Mouse (Mus musculus) hindbrain, embryonic 15.5 days (tissue): ENCODE results near the gene Stard5. TPM values are rescaled to one million over a fixed set of nuclear protein-coding genes. Genes with fewer than 3 reads are reported as not detected.

Source experiments
- ATAC-seq: fragments of 200-750 bp; cut with Nextera tagmentation; 2 replicates; pipeline ENCODE4 v1.8.0; 2017; ENCODE audit warnings: low read depth, moderate number of reproducible peaks, moderate TSS enrichment; ENCODE audit not compliant: low FRiP score
- H3K27ac ChIP-seq: fragments of 300-500 bp; sonication (generic); replicated peaks from 2 replicates; pipeline ENCODE4 v1.5.1; 2015; ENCODE audit warnings: mild to moderate bottlenecking, inconsistent platforms
- H3K27me3 ChIP-seq: fragments of 300-500 bp; sonication (generic); 2 replicates; pipeline ENCODE4 v1.6.1; 2015; ENCODE audit warnings: control low read depth, inconsistent platforms
- H3K36me3 ChIP-seq: fragments of 300-500 bp; sonication (generic); 2 replicates; pipeline ENCODE4 v1.6.1; 2015; ENCODE audit warnings: control low read depth, inconsistent platforms
- H3K4me1 ChIP-seq: fragments of 300-500 bp; sonication (generic); replicated peaks from 2 replicates; pipeline ENCODE4 v1.6.1; 2015; ENCODE audit warnings: control low read depth, inconsistent platforms
- H3K4me2 ChIP-seq: fragments of 300-500 bp; sonication (generic); 2 replicates; pipeline ENCODE4 v1.6.1; 2015; ENCODE audit warnings: moderate library complexity, mild to moderate bottlenecking, inconsistent platforms
- H3K4me3 ChIP-seq: fragments of 300-500 bp; sonication (generic); 2 replicates; pipeline ENCODE4 v1.5.1; 2015; ENCODE audit warnings: mild to moderate bottlenecking, inconsistent platforms
- H3K9ac ChIP-seq: fragments of 300-500 bp; sonication (generic); 2 replicates; pipeline ENCODE4 v1.6.1; 2015; ENCODE audit warnings: inconsistent platforms
- H3K9me3 ChIP-seq: fragments of 300-500 bp; sonication (generic); 2 replicates; pipeline ENCODE4 v1.6.1; 2016; ENCODE audit warnings: control low read depth, inconsistent platforms
- WGBS: fragments of 180-500 bp; shearing (Covaris S2); methylation state at CpG from one replicate; pipeline ENCODE4 v1.1.7; 2015; 5-methylcytosine and 5-hydroxymethylcytosine counted together
- polyA plus RNA-seq: library from polyadenylated mRNA; unstranded; fragments of >200 nt; fragmentation: Nextera tagmentation; extraction: Ambion mirVana; gene quantifications from 2 replicates; pipeline ENCODE4 v1.2.1, GENCODE M21; 2015

The Stard5 gene
- polyA plus RNA-seq, 1 experiment from 2014 or later: 6.7 TPM

DNA sequence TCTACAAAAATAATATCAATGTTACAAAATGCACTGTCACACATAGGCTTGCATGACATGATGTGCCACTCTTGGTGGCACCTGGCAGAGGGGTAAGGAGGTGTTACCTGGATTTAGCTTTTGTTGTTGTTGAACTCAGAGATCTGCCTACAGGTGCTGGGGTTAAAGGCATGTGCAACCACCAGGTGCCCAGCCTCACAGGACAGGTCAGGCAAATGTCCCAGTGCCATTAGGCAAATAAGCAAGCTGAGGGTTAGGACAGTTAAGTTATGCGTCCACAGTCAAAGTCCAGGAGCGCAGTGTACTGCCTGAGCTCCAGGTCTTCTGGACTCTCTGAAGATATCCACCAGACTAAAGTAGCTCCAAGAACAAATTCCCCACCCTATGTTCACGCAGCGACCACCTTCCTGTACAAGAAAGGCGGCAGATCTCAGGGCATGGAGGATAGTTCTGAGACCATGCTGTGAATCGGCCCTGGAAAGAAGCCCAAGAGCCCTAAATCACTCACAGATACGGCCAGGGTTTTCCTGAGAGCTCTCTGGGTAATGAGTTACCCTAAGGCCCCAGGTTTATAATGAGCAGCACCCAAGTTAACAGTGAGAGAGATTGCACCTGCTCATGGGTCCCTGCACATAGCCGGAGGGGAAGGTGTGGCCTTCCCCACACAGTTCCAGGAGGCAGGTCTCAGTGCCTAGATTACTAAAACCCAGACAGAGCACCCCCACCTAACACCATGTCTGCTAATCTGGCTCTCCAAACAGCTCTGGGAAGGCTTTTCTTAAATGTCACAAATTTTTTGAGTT lies 6.2 kb downstream of the Stard5 start:
- WGBS: 92% methylated on average over 8 of the region's 8 CpGs

DNA sequence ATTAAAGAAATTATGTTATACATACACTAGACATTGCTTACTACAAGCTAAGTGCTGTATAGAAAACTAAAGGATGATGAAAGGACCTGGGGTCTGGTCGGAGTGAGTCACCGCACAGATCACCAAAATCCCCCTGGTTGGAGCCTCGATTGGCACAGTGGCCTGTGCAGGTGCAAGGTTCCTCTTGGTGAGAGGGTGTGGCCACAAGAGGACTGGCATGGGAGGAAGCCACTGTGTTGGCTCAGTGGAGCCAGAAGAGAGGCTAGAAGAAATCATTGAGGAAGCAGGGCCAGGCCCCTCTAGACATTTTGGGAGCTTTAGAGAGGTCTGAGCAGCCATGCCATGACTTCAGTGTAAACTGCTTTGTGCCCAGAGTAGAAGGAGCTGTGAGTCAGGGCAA lies 7.3 kb downstream of the Stard5 start:
- WGBS: 82% methylated on average over 3 of the region's 3 CpGs
- Histone ChIP-seq H3K9me3 (no peaks in the 10 kb centered on the region), H3K9ac (no peak overlapping the region), H3K4me2 (no peak overlapping the region), H3K36me3 (no peaks in the 10 kb centered on the region), H3K4me3 (no peak overlapping the region), H3K4me1 (0 out of 2 replicates have a peak, but pooled peaks cover 4% of the 10 kb centered on the region), H3K27me3 (no peaks in the 10 kb centered on the region), H3K27ac (no peak overlapping the region)
- no peak for ATAC-seq

More for the DNA sequence above, 6.2 kb downstream of the Stard5 start:
- Histone ChIP-seq H3K36me3 (no peaks in the 10 kb centered on the region), H3K27me3 (no peaks in the 10 kb centered on the region), H3K9me3 (no peaks in the 10 kb centered on the region), H3K4me2 (no peak overlapping the region), H3K4me3 (no peak overlapping the region), H3K4me1 (peaks cover 12% of the 10 kb centered on the region; the same call in 1 of the 2 replicates), H3K9ac (no peak overlapping the region), H3K27ac (no peak overlapping the region)
- ATAC-seq: no peak

DNA sequence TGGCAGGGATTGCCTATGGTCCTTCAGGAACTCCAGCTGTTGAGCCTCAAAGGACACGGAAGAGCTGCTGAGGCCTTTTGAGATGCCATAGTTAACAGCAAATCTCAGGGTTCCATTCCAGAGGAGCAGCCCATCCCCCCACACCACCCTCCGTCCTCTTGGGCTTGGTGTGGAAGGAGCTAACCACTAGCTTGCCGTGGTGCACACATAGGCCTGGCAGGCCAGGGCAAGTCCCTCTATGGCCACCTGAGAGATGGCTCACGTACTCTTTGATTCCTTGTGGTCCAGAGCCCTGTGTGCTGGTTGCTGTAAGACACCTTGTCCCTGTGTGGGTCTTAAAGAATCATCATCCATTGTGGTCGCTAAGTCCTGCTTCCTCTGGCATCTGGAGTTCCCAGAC lies 8.8 kb downstream of the Stard5 start:
- H3K9me3 ChIP-seq: no peaks in the 10 kb centered on the region
- no peak overlapping the region for H3K27ac ChIP-seq
- H3K36me3 ChIP-seq: no peaks in the 10 kb centered on the region
- H3K4me3 ChIP-seq: no peak overlapping the region
- no peak for ATAC-seq
- no peak overlapping the region for H3K9ac ChIP-seq
- H3K4me1 ChIP-seq: 0 out of 2 replicates have a peak, but pooled peaks cover 4% of the 10 kb centered on the region
- 92% methylated on average over 5 of the region's 5 CpGs for WGBS
- H3K27me3 ChIP-seq: no peaks in the 10 kb centered on the region
- H3K4me2 ChIP-seq: no peak overlapping the region

DNA sequence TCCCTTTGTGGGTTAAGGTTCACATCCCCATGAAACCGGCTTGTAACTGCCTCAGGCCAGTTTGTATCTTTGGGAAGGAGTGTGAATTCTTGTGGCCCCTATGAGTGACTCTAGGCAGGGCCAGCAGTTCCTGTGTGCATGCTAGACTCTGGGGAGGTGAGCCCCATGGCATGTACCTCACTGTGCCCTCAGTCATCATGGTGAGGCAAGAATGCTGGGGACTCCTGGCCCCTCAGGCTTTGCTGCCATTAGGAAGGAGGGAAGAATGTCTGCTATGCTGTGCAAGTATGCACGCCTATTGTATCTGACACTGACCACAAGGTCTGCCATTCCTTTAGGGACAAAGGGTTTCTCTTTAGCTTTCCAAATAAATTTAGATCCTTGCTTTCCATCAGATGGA lies 9.4 kb downstream of the Stard5 start:
- no peak overlapping the region for H3K9ac ChIP-seq
- H3K9me3 ChIP-seq: no peaks in the 10 kb centered on the region
- H3K4me1 ChIP-seq: no peaks in the 10 kb centered on the region
- H3K27ac ChIP-seq: no peak overlapping the region
- no peak overlapping the region for H3K4me2 ChIP-seq
- WGBS: 63% methylated on average over 2 of the region's 2 CpGs
- no peak for ATAC-seq
- no peaks in the 10 kb centered on the region for H3K27me3 ChIP-seq
- no peak overlapping the region for H3K4me3 ChIP-seq
- no peaks in the 10 kb centered on the region for H3K36me3 ChIP-seq

DNA sequence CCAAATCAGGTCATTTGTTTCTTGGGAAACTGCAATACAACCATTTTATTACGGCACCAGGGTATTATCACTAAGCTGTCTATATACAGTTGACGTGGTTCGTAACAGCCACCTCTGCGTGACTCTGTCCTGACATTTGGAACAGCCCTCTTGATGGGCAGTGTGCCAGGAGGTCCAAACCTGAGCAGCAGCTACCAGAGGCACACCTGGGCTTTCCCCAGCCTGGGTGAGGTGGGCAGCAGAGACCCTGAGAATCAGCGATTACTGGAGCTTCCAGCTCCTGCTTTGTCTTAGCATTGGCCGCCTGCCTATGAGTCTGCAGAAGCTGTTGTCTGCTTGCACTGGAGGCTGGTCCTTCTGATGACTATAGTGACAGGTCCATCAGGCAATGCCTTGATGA lies 11.8 kb downstream of the Stard5 start:
- ATAC-seq: no peak
- no peaks in the 10 kb centered on the region for H3K9me3 ChIP-seq

DNA sequence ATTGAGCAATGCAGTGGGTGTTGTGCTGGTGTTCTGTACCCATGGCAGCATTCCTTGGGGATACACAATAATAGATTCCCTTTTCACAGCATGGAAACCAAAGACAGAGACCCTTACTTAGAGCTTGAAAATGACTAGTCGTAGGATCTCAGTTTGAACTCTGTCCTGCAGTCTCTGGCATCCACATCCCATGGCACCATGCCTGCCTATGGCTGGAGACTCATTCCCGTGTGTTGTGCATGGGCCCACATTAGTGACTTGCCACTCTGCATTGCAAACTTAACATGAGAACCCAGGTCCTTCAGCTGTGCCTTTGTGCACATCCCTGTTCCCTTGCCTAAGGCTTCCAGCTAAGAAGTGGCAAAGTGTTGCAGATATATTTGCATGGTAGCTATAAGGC lies 13.0 kb downstream of the Stard5 start:
- no peak for ATAC-seq
- no peaks in the 10 kb centered on the region for H3K27me3 ChIP-seq
- no peak overlapping the region for H3K9ac ChIP-seq
- H3K4me2 ChIP-seq: no peak overlapping the region
- no peaks in the 10 kb centered on the region for H3K9me3 ChIP-seq
- no peaks in the 10 kb centered on the region for H3K4me1 ChIP-seq
- H3K27ac ChIP-seq: no peak overlapping the region
- no peaks in the 10 kb centered on the region for H3K36me3 ChIP-seq
- H3K4me3 ChIP-seq: no peak overlapping the region
- WGBS: 83% methylated on average over 2 of the region's 2 CpGs

More for the DNA sequence above, 11.8 kb downstream of the Stard5 start:
- no peaks in the 10 kb centered on the region for H3K27me3 ChIP-seq
- no peaks in the 10 kb centered on the region for H3K4me1 ChIP-seq
- H3K4me3 ChIP-seq: no peak overlapping the region
- no peak overlapping the region for H3K4me2 ChIP-seq
- 82% methylated on average over 6 of the region's 6 CpGs for WGBS
- H3K36me3 ChIP-seq: no peaks in the 10 kb centered on the region
- H3K27ac ChIP-seq: no peak overlapping the region
- H3K9ac ChIP-seq: no peak overlapping the region

DNA sequence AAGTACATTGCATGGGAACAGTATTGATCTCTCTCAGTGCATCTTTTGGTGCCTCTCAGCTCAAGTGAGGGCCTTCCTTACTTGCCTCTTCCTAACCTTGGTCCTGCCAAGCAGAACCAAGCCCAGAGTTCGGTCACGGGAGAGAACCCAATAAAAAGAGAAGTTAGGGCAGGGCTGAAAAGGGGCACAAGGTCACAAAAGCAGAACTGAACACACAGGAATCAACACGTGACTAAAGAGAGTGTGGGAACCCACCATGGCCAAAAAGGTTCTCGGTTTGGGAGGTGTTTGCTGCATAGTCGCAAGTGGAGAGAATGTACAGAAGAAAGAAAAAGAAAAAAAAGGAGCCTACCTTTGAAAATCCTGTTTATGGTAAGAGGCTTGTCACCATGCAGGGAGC lies 13.7 kb downstream of the Stard5 start:
- no peaks in the 10 kb centered on the region for H3K27me3 ChIP-seq
- H3K9me3 ChIP-seq: no peaks in the 10 kb centered on the region
- no peak overlapping the region for H3K4me2 ChIP-seq
- no peak for ATAC-seq
- 82% methylated on average over 5 of the region's 5 CpGs for WGBS
- no peak overlapping the region for H3K27ac ChIP-seq
- H3K4me3 ChIP-seq: no peak overlapping the region
- H3K4me1 ChIP-seq: no peaks in the 10 kb centered on the region
- H3K9ac ChIP-seq: no peak overlapping the region
- H3K36me3 ChIP-seq: no peaks in the 10 kb centered on the region

DNA sequence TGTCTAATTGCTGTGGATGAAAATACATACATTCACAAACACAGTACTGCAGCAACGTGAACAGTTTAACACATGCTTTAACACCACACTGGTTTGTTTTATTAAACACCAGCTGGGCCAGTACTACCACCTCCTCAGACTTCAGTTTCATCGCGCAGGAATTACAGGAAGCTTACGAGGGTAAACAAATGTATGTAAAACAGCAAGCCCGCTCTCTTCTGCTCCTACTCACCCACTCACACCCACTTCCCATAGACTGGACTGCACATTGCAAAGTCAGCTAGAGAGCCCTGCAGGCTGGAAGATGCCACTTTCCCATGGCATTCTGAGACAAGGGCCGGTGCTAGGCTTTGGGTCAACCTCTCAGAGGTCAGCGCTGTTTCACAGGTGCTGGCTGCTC lies 17.0 kb downstream of the Stard5 start:
- no peak overlapping the region for H3K4me2 ChIP-seq
- no peak for ATAC-seq
- H3K9me3 ChIP-seq: no peaks in the 10 kb centered on the region
- H3K4me3 ChIP-seq: no peak overlapping the region
- no peaks in the 10 kb centered on the region for H3K4me1 ChIP-seq
- no peaks in the 10 kb centered on the region for H3K27me3 ChIP-seq
- H3K27ac ChIP-seq: no peak overlapping the region
- H3K9ac ChIP-seq: no peak overlapping the region
- 85% methylated on average over 7 of the region's 7 CpGs for WGBS
- no peaks in the 10 kb centered on the region for H3K36me3 ChIP-seq

DNA sequence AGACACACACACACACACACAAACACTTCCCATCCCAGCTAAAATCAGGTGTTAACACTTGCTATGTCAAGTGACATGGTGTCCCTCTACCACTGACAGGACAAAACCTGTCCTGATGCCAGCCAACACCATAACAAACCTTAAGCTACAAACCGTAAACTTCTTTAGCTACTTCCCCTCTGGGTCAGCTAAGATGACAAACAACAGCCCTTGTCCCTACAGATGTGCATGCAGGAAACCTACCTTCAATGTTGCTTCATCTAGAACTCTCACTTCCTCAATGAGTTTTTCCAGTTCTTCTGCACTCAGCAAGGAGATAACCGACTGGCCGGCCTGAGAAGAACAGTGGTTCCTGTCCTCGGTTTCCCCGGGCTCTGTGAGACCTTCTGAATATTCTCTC lies 18.9 kb downstream of the Stard5 start:
- no peak overlapping the region for H3K27ac ChIP-seq
- no peaks in the 10 kb centered on the region for H3K4me1 ChIP-seq
- no peaks in the 10 kb centered on the region for H3K36me3 ChIP-seq
- ATAC-seq: no peak
- no peaks in the 10 kb centered on the region for H3K27me3 ChIP-seq
- H3K4me3 ChIP-seq: no peak overlapping the region
- H3K9me3 ChIP-seq: no peaks in the 10 kb centered on the region
- WGBS: 92% methylated on average over 5 of the region's 5 CpGs
- H3K4me2 ChIP-seq: no peak overlapping the region
- no peak overlapping the region for H3K9ac ChIP-seq

DNA sequence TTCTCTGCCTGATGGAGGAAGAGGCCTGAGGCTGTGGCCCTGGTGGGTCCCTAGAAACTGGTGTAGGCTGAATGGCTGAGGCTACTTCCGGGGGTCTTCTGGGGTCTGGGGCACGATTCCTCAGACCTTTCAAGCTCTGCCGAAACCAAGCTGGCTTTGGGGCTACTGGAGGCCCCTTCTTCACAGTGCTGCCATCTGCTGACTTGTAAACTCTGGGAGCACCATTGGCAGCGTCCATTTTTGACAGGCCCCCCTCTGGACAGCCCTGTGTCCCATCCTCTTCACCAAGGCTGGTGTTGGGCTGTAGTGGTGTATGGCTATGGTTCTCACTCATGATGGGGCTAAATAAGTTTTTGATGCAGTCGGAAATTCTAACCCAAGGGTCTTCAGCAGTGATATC lies 20.7 kb downstream of the Stard5 start:
- no peak for ATAC-seq
- Histone ChIP-seq H3K27me3 (no peaks in the 10 kb centered on the region), H3K9ac (no peak overlapping the region), H3K36me3 (no peaks in the 10 kb centered on the region), H3K4me1 (no peaks in the 10 kb centered on the region), H3K4me2 (no peak overlapping the region), H3K4me3 (no peak overlapping the region), H3K27ac (no peak overlapping the region), H3K9me3 (no peaks in the 10 kb centered on the region)
- 86% methylated on average over 5 of the region's 5 CpGs for WGBS

DNA sequence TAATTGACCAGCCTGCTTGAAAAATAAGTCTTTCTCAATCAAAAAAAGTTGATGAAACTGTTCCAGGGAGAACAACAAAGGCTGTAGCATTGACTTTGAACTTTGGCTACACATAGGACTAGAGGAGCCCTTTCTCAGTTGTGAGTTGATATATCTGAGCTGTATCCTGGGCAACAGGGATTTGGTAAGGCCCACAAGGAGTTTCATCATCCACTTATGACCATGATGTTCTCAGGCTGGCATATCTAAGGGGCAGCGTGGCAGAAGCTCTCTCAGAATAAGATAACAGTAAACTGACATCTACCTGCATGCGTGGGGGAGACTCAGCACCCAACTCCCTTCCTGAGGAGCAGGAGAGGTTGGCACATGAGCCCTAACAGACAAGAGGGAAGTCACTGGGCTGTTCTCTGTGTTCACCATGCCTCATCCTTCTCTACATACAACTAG lies 21.9 kb downstream of the Stard5 start:
- no peaks in the 10 kb centered on the region for H3K27me3 ChIP-seq
- H3K36me3 ChIP-seq: no peaks in the 10 kb centered on the region
- ATAC-seq: no peak
- H3K4me2 ChIP-seq: no peak overlapping the region
- 86% methylated on average over 2 of the region's 2 CpGs for WGBS
- H3K9ac ChIP-seq: no peak overlapping the region
- H3K27ac ChIP-seq: no peak overlapping the region
- no peaks in the 10 kb centered on the region for H3K9me3 ChIP-seq
- H3K4me1 ChIP-seq: no peaks in the 10 kb centered on the region
- no peak overlapping the region for H3K4me3 ChIP-seq

DNA sequence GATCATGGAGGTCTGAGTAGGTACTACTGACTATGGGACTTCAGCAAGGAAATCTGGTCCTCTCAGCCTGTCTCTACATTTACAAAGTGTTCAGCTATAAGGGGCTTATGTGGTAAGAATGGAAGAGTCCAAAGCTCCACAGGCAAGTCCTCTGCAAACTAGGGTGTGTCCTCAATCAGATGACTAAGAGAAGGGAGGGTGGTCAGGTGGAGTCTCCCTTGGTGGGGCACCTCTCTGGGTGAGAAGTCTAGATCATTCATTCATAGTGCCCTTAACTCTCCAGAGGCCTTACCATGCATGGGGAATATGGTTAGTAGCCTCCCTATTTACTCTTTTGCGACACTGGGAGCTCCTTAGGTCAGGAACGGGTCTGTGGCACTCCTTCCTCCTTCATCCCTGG lies 22.4 kb downstream of the Stard5 start:
- Histone ChIP-seq H3K9me3 (no peaks in the 10 kb centered on the region), H3K36me3 (no peaks in the 10 kb centered on the region), H3K27me3 (no peaks in the 10 kb centered on the region), H3K27ac (no peak overlapping the region), H3K4me1 (no peaks in the 10 kb centered on the region), H3K9ac (no peak overlapping the region), H3K4me3 (no peak overlapping the region), H3K4me2 (no peak overlapping the region)
- no peak for ATAC-seq
- WGBS: 88% methylated on average over 2 of the region's 2 CpGs
